Mouse (Mus musculus) intestine, embryonic 14.5 days (tissue): ENCODE measurements around the gene 2310034C09Rik. TPM values are rescaled to one million over a fixed set of nuclear protein-coding genes. Genes with fewer than 3 reads are reported as not detected.
A peak's percentile ranks its signal among the peaks of the same experiment; 100 is the strongest.
"Not testable (repeated sequence)": the region's sequence is repeated elsewhere in the genome, so short reads cannot be mapped to it uniquely, and the experiment has no call there.

Experiments used
- ATAC-seq: fragments of 200-750 bp; cut with Nextera tagmentation; replicated peaks from 2 replicates; pipeline ENCODE4 v1.8.0; 2017; ENCODE audit warnings: low read depth, moderate number of reproducible peaks, moderate TSS enrichment, moderate library complexity; ENCODE audit not compliant: low FRiP score, low TSS enrichment
- DNase-seq: peaks from one replicate; pipeline ENCODE4 v3.0.0-alpha.2; 2018; ENCODE audit warnings: low spot score
- H3K27ac ChIP-seq: fragments of 300-500 bp; sonication (generic); 2 replicates; pipeline ENCODE4 v1.5.1; 2014; ENCODE audit warnings: low read depth, mild to moderate bottlenecking, control low read depth
- H3K27me3 ChIP-seq: fragments of 300-500 bp; sonication (generic); replicated peaks from 2 replicates; pipeline ENCODE4 v1.6.1; 2014; ENCODE audit warnings: low read length, control low read depth; ENCODE audit not compliant: control insufficient read depth, insufficient read depth
- H3K36me3 ChIP-seq: fragments of 300-500 bp; sonication (generic); 2 replicates; pipeline ENCODE4 v1.6.1; 2014; ENCODE audit warnings: low read length, control low read depth; ENCODE audit not compliant: control insufficient read depth, insufficient read depth
- H3K4me1 ChIP-seq: fragments of 300-500 bp; sonication (generic); replicated peaks from 2 replicates; pipeline ENCODE4 v1.6.1; 2014; ENCODE audit warnings: low read length, control low read depth, mixed read lengths; ENCODE audit not compliant: control insufficient read depth, insufficient read depth
- H3K4me2 ChIP-seq: fragments of 300-500 bp; sonication (generic); 2 replicates; pipeline ENCODE4 v1.6.1; 2014; ENCODE audit warnings: low read length
- H3K4me3 ChIP-seq: fragments of 300-500 bp; sonication (generic); 2 replicates; pipeline ENCODE4 v1.5.1; 2014; ENCODE audit warnings: low read depth, low read length, control low read depth, mixed read lengths
- H3K9ac ChIP-seq: fragments of 300-500 bp; sonication (generic); 2 replicates; pipeline ENCODE4 v1.6.1; 2014; ENCODE audit warnings: mild to moderate bottlenecking, low read length
- H3K9me3 ChIP-seq: fragments of 300-500 bp; sonication (generic); 2 replicates; pipeline ENCODE4 v1.6.1; 2016; ENCODE audit warnings: low read length, control low read depth; ENCODE audit not compliant: control insufficient read depth
- WGBS: fragments of 180-500 bp; shearing (Covaris S2); extraction: QIAGEN DNeasy Blood & Tissue Kit; methylation state at CpG from one replicate; pipeline ENCODE4 v1.1.7; 2014; 5-methylcytosine and 5-hydroxymethylcytosine counted together
- polyA plus RNA-seq: library from polyadenylated mRNA; unstranded; fragments of >200 nt; fragmentation: Nextera tagmentation; extraction: Ambion mirVana; gene quantifications from 2 replicates; pipeline ENCODE4 v1.2.1, GENCODE M21; 2014

The 2310034C09Rik gene
- polyA plus RNA-seq = not detected in 2 replicates

- not testable (repeated sequence) for H3K4me1 ChIP-seq, ATAC-seq, H3K27me3 ChIP-seq, H3K36me3 ChIP-seq, H3K9me3 ChIP-seq, H3K9ac ChIP-seq, H3K4me2 ChIP-seq, H3K27ac ChIP-seq, H3K4me3 ChIP-seq, DNase-seq
- WGBS = 87% methylated on average over 3 of the region's 3 CpGs
Observed at GRCm38 (mm10) chr16:88758547-88758946, at the start of gene 2310034C09Rik. 2310034C09Rik (plus strand) TSS chr16:88758847.

DNA sequence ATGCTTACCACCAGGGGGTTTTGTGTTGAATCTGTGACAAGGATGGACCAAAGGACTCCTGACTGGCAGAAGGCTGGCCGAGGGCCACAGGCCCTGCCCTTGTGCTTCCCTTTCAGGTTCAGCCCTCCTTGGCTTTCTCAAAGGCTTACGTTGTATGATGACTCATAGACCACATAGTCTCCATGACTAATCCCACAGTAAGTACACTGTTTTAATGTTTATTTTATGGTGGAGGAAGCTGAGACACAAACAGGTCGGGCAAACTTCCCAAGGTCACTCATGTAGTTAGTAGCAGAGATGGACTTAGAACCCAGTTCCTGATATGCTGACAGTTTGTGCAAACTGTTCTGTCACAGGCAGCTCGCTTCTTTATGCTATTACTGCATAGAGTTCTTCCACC, 47.9 kb upstream of the 2310034C09Rik start:
- Histone ChIP-seq H3K27me3 (no peaks in the 10 kb centered on the region), H3K27ac (no peak overlapping the region), H3K4me2 (no peak overlapping the region), H3K4me1 (no peaks in the 10 kb centered on the region), H3K9me3 (no peaks in the 10 kb centered on the region), H3K9ac (no peak overlapping the region), H3K4me3 (no peak overlapping the region), H3K36me3 (no peaks in the 10 kb centered on the region)
- DNase-seq (no peak), ATAC-seq (peak; percentile 86; the same call in 1 of the 2 replicates)
- 59% methylated on average over 4 of the region's 4 CpGs for WGBS

DNA sequence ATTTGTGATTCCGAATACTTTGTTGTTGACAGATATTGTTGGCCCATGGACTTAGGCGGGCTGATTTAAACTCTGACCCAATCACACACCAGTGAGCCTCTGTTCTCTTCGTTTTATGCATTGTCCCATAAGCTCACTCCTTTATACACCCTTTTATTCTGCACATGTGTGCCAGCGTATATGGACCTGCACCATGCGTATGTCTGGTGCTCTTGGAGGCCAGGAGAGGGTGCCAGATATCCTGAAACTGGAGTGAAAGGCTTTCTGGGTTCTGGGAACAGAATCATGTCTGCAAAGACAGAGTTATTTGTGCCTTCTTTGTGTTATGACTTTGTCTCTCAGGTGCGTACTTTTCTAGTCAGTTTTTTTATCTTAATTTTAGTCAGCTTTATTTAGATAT, 47.4 kb upstream of the 2310034C09Rik start:
- Histone ChIP-seq H3K4me2 (no peak overlapping the region), H3K27me3 (no peaks in the 10 kb centered on the region), H3K27ac (no peak overlapping the region), H3K9me3 (no peaks in the 10 kb centered on the region), H3K9ac (no peak overlapping the region), H3K4me1 (no peaks in the 10 kb centered on the region), H3K4me3 (no peak overlapping the region), H3K36me3 (no peaks in the 10 kb centered on the region)
- DNase-seq (no peak), ATAC-seq (no peak)
- 90% methylated on average over 6 of the region's 6 CpGs for whole genome bisulfite sequencing

DNA sequence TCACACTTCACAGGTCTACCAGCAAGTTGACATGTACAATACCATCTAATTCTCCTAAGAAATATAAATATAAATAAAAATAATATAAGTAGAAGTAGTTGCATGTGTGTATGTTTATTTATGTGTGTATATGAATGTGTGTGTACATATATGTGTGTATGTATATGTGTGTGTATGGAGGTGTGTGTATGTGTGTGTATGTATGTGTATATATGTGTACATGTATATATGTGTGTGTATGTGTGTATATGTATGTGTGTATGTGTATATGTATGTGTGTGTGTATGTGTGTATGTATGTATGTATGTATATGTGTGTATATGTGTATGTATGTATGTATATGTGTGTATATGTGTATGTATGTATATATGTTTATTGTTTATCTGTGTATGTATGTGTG, 42.1 kb upstream of the 2310034C09Rik start:
- ATAC-seq = no peak
- DNase-seq = no peak
- Histone ChIP-seq H3K4me3 (no peak overlapping the region), H3K9me3 (no peaks in the 10 kb centered on the region), H3K27me3 (no peaks in the 10 kb centered on the region), H3K4me1 (no peaks in the 10 kb centered on the region), H3K27ac (no peak overlapping the region), H3K36me3 (no peaks in the 10 kb centered on the region), H3K9ac (no peak overlapping the region), H3K4me2 (no peak overlapping the region)

DNA sequence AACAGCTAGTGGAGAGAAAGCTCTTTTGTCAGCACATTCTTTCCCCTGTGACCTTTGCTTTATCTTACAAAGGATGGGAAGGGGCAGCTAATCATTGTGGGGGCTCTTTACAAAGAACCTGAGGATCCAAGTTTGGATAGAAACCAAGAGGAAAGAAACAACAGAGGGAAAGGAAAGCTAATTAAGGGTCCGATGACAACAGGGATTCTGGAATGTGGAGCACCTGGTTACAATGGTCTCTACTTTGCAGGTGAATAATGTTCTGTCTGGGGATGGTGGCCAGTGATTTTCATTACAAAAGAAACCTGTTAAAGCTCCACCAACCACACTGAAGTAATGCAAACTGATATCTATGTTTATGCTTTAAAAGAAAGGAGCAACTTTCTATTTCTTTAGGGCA, 38.6 kb upstream of the 2310034C09Rik start:
- DNase-seq = no peak
- Histone ChIP-seq H3K9ac (no peak overlapping the region), H3K4me1 (no peaks in the 10 kb centered on the region), H3K27me3 (no peaks in the 10 kb centered on the region), H3K27ac (no peak overlapping the region), H3K4me3 (no peak overlapping the region), H3K36me3 (no peaks in the 10 kb centered on the region), H3K4me2 (no peak overlapping the region), H3K9me3 (no peaks in the 10 kb centered on the region)
- no peak for ATAC-seq
- WGBS = 28% methylated on average over 1 of the region's 1 CpGs

DNA sequence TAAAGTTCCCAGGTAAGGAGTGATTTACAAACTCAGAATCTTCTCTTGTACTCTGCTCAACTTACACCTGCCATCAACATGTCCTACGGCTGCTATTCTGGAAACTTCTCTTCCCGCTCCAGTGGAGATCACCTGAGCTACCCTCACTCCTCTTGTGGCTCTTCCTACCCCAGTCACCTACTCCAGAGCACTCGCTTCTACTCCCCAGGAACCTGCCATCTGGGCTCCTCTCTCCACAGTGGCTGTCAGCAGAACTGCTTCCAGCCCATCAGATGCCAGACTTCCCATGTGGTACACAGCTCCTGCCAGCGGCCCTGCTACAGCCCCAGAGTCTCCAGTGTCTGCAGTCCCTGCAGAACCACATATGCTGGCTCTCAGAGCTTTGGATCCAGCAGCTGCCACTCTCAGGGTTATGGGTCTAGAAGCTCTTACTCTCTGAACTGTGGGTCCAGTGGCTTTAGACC, 29.8 kb upstream of the 2310034C09Rik start, which contains the start of gene Krtap13-1:
TSS of gene Krtap13-1 (plus strand) at position 51 of the 464 bp plus-strand sequence.
- Histone ChIP-seq H3K36me3 (no peaks in the 10 kb centered on the region), H3K9ac (no peak within 1 kb of the TSS), H3K4me2 (no peak within 1 kb of the TSS), H3K27ac (no peak within 1 kb of the TSS), H3K27me3 (no peaks in the 10 kb centered on the region), H3K4me1 (no peaks in the 10 kb centered on the region), H3K4me3 (no peak within 1 kb of the TSS), H3K9me3 (no peaks in the 10 kb centered on the region)
- no peak for ATAC-seq
- DNase-seq = no peak
- 80% methylated on average over 4 of the region's 4 CpGs for WGBS

GRCm38 (mm10) chr16:88735391-88735790, 23.3 kb upstream of the 2310034C09Rik start:
- no peak for ATAC-seq
- WGBS = 68% methylated on average over 2 of the region's 2 CpGs
- DNase-seq = no peak
- Histone ChIP-seq H3K27ac (no peak overlapping the region), H3K27me3 (no peaks in the 10 kb centered on the region), H3K4me2 (no peak overlapping the region), H3K4me3 (no peak overlapping the region), H3K4me1 (no peaks in the 10 kb centered on the region), H3K36me3 (no peaks in the 10 kb centered on the region), H3K9ac (no peak overlapping the region), H3K9me3 (no peaks in the 10 kb centered on the region)

DNA sequence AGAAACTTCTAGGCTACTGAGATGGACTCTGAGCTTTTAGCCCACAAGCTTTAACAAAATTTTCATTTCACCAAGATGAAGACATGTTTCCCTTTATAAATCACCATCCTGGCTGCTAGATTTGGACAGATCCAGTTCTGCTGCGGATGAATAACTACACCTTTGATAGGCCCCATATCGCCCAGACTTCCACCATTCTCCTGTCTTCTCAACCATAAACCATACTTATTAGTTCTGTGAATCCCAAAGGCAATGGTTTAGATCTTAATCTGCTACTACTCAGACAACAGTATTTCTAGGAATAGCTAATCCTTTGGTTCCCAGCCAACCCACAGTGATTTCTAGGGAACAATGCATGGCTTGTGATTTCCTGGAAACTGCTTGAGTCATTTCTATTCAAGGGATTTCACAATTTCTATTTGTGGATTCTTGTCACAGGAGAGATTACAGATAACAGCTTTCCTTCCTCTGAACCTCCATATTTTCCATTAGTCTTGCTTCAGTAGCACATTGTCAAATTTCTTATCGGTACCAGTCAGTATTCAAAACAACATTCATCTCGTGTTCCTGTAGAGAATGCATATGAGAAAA, 13.8 kb upstream of the 2310034C09Rik start:
- no peaks in the 10 kb centered on the region for H3K4me1 ChIP-seq
- no peak overlapping the region for H3K27ac ChIP-seq
- no peak overlapping the region for H3K9ac ChIP-seq
- no peaks in the 10 kb centered on the region for H3K36me3 ChIP-seq
- H3K27me3 ChIP-seq = no peaks in the 10 kb centered on the region
- no peak for DNase-seq
- no peak overlapping the region for H3K4me2 ChIP-seq
- H3K9me3 ChIP-seq = no peaks in the 10 kb centered on the region
- no peak for ATAC-seq
- no peak overlapping the region for H3K4me3 ChIP-seq
- 84% methylated on average over 4 of the region's 4 CpGs for WGBS

GRCm38 (mm10) chr16:88747943-88748342, 10.7 kb upstream of the 2310034C09Rik start:
- no peak overlapping the region for H3K4me3 ChIP-seq
- 71% methylated on average over 4 of the region's 4 CpGs for WGBS
- H3K9me3 ChIP-seq = no peaks in the 10 kb centered on the region
- H3K27ac ChIP-seq = no peak overlapping the region
- no peak for DNase-seq
- H3K9ac ChIP-seq = no peak overlapping the region
- no peaks in the 10 kb centered on the region for H3K27me3 ChIP-seq
- H3K36me3 ChIP-seq = no peaks in the 10 kb centered on the region
- ATAC-seq = no peak
- H3K4me1 ChIP-seq = no peaks in the 10 kb centered on the region
- H3K4me2 ChIP-seq = no peak overlapping the region
